Mouse (Mus musculus) erythroid progenitor cell, adult 5-6 weeks (primary cell): ENCODE results near the gene Lhcgr. TPM values are rescaled to one million over a fixed set of nuclear protein-coding genes. Genes with fewer than 3 reads are reported as not detected.
"Not testable (repeated sequence)": the region's sequence is repeated elsewhere in the genome, so short reads cannot be mapped to it uniquely, and the experiment has no call there.

Experiments
- ATAC-seq: replicated peaks from 2 replicates; pipeline ENCODE4 v1.8.0; 2016; ENCODE audit warnings: moderate number of reproducible peaks, mild to moderate bottlenecking, moderate TSS enrichment, inconsistent platforms; ENCODE audit not compliant: poor library complexity, low FRiP score, severe bottlenecking
- total RNA-seq, 2 experiments: library from RNA; stranded (forward) in 1 of 2; stranded (reverse) in 1 of 2; fragments of 150-400 nt in 1 of 2; fragments of 186-747, 209-891 nt in 1 of 2; gene quantifications; 2 replicates each; pipeline versions ENCODE4 v1.2.3 to v1.2.4; 2015 to 2017; ENCODE audit warnings: low replicate concordance in 2 of 2

The Lhcgr gene
- total RNA-seq (2015; ENCODE audit: low replicate concordance) (not detected in 2 replicates), total RNA-seq (2017; ENCODE audit: low replicate concordance) (not detected in 2 replicates)

DNA sequence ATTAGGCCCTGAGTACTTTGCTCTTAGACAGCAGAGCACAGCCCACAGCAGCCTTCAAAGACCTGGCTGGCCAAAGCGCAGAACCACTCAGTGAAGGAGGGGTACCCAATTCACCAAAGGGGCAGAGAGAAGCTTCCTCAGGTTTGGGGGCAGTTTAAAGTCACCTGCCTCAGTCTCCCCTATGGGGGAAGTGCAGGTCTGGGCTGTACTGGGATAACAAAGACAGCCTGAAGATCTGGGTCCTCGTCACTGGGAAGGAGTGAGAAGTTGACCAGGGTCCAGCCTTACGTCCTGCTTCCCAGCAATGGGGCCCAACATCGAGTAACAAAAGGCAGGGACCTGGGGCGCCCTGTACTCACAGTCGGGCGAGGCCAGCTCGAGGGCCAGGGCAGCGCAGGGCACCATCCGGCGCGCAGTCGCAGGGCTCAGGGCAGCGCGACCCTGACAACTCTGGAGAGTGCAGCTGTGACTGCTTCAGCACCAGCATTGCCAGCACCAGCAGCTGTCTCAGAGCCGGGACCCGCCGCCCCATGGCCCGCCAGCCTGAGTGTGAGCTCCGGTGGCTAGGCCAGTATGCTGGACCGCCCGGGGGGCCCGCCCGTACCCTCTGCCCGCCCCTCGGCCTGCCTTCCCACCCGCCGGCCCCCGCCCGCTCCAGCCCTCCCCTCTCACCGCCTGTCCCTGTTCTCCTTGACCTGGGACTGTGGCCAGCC, at the start of gene Lhcgr:
Gene Lhcgr, minus strand, starts transcription at position 551 of the 713 bp plus-strand sequence.
- ATAC-seq: no peak

DNA sequence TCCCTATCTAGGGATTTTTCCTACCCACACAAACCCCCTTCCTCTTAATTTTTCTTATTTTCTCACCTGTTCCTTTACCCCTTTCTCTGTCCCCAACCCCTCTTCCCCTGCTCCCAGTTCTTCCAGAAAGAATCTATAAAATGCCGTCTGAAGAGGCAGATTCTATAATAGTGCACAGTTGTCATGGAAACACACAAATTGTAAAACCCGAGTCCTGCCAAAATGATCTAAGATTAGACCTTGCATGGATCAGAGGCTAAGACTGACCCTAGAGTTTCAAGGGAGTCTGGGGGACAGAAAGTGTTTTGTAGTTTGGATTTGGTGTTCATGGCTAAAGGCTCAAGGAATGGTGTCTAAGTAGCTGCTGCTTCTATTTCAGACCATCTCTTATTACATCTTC, 25.8 kb upstream of the Lhcgr start:
- no peak for ATAC-seq

DNA sequence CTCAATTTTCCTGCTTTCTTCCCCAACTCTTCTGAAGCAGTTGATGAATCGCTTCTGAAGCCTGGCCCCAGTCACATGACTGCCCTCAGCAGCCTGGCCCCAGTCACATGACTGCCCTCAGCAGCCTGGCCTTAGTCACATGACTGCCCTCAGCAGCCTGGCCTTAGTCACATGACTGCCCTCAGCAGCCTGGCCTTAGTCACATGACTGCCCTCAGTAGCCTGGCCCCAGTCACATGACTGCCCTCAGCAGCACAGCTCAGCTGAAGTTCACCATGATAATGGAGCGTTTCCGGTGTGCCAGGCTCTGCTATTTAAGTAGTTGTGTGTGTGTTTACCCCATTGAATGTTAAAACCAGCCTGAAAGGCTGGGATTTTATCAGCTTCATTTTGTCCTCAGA, 21.2 kb upstream of the Lhcgr start:
- not testable (repeated sequence) for ATAC-seq

DNA sequence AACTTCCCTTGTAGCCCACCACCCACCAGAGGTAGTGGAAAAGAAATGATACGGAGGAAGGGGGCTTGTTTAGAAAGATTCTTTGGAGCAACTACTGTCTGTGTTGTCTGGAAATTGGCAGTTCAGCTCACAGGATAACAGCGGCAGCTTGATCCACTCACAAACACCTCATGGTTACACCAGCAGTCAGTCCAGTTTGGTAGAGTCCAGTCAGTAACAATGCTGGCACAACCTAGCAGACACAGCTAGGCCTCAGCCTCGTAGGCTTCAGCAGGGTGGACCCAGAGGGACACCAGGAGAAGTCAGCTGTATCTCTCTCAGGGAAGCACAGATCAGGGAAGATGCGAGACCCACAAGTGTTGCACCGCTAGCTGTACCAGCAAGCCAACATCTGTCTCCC, 19.0 kb upstream of the Lhcgr start:
- ATAC-seq: no peak

DNA sequence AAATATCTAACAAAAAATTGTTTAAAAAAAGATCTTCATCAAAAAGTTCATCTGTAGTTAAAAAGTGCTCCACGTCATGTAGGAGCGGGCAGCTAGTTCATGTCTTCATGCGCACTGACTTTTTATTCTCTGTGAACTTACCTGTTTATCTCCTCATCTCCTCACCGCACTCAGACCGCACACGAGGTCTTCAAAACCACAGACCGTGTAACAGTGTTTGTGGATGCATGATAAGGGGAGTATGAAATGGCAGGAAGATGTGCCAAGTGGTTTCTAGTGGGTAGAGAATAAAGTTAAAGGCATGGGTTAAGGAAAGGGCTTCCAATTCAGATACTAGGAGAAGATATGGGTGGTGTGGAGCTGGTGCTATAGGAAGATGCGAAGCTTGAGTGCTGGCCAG, 14.6 kb upstream of the Lhcgr start:
- ATAC-seq: no peak

DNA sequence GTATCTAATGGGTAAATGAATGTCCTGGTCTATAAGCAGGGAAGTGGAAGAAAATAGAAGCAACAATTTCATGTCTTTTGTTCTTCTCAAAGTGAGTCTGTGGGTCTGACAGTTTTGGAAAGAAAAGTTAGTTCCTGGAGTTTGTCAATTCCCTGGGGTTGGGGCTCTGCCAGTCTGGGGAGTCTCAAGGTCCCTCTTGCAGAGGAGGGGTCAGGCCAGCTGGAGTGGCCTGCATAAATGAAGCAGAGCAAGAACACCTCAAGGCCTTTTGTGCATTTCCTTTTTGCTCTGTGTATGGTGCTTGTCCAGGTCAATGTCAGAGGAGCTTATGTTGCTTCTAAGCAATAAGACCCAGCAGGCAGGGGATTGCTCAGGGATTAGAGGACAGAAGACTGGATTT, 11.7 kb upstream of the Lhcgr start:
- no peak for ATAC-seq

DNA sequence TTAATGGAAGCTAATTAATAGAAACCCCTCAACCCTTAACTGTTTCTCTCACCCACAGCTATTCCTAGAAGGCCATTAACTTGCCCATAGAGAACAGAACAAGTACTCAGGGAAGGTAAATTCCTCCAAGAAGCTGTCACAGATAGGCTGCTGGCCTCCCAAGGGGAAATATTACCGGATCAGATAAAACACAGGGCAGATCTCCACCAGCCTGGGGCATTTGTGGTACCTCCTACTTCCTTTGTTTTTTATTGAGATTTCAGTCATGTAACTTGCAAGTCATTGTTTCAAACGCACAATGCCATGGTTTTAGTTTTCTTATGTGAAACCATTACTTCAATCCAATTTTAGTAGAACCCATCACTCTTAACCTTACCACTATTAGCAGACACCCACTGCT, 1.1 kb downstream of the Lhcgr start:
- no peak for ATAC-seq

DNA sequence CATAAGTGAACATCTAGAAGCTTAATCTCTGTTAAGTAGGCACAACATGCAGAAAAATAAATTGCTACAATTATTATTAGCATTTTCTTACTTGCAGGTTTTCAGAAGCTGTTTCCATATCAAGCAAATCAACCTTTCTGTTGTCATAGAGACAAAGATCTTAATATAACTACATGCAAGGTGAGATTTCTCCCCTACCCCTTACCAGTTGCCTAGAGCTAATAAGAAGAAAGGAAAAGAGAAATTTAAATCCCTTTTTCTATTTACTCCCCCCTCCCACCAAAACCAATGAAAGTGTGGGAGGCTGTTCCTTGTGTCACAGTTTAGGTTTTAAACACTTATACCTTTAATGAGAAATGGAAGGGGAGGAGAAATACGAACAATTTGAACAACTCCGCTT, 3.4 kb downstream of the Lhcgr start:
- no peak for ATAC-seq

DNA sequence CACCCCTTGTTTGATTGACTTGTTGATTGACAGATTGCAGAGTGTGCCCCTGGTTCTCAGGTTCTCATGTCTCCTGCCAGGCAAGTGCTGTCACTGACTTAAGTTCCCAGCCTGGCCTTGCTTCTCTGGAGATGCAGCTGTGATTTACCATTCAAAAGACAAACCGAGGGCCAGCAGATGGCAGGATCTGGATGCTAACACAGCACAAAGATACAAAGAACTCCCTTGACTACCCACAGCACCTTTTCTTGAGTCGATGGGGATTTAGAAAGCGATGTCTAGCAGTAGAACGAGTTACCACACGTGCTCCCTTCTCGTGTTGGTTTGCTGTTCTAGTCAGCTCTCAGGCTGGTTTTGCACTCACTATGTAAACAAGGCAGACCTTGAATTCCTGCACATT, 4.9 kb downstream of the Lhcgr start:
- no peak for ATAC-seq

DNA sequence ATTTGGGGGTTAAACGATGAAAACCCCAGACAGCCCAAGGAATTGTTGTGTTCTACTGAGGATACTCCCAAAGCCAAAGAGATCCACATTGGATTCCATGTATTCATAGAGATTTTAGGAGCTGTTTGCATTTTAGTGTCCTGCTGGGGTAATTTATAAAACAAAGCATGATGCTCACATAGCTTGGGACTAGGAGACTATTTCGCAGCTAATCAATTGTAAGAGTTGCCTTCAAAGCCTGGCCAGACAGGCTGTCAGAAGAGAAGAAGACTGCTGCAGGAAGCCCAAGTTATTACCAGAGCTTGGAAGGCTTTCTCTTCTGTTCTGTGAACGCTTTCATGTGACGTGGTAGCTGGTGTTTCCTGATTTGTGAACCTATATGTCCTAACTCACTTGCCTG, 5.4 kb downstream of the Lhcgr start:
- ATAC-seq: no peak

DNA sequence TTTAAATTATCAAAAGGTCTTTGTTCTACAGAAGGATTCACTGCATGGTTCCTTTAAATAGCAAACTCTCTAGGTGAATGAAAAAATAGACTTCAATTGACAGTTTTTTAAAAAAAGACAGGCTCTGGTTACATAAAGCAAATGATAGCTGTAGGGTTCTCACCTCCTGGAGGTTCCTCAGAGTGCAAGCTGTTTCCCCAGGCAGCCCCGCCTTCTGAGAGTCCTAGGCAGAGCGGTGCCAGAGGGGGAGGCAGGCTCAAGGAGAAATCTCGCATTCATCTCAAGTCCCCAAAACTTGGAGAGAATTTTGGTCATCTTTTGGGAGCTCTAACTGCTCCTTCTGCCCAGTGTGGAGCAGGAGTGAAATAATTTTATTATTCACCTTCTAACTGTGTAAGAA, 12.6 kb downstream of the Lhcgr start:
- no peak for ATAC-seq

DNA sequence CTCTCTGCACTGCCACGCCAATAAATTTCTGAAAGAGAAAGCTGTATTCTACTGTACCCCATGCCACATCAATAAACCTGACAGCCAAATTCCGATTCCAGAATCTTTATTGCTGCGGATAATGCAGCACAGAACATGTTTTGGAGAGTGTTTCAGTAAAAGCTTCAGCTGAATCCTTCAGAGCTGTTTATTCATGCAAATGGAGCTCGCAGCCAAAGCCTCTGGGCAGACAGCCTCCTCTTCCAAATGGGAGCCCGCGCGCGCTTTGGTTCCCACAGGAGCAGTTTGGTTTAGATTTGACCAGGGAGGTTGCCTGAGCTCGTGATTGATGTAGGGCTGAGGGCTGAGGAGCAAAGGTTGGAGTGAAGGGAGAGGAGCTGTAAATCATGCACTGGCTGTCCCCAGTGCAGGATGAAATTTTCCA, 17.7 kb downstream of the Lhcgr start:
- ATAC-seq: no peak

DNA sequence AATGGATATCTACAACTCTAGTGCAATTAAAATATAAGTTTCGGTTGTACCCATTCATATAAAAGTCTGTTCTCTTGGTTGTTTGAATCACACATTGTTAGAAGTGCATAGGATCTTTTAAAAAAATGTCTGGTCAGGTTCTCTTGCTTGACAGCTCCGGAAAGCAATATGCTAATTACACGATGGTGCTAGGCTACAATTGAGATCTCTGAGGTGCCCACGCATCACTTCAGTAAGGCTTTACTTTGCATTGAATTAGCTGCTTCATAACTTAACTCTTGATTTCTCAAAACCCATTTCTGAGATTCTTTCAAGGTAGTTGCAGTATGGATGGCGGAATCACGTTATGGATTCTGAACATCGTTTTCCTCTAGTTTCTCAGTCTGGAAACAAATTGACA, 21.7 kb downstream of the Lhcgr start:
- ATAC-seq: no peak

DNA sequence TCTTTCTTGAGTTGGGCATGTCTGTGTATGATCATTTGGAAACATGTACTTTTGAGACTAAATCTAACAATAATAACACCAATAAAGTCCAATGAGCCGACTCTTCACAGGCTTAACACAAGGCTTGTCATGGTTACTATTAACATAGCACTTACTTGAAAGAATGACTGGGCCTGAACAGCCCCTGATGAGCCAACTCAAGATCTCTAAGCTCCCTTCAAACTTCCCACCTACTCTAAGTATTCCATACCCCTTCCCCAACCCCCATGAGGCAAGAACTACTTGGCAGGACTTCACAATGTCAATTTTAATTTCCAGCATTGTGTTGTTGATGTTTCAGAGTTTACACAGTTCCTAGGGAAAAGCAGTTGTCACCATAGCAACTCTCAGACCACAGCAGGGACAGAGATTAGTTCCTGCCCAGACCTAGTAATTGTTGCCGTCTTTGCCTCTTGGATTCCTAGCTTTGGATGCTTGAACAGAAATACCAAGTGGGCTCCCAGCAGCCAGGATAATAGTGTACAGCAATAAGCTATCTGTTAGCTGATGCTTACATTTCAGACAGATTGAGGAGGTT, 22.4 kb downstream of the Lhcgr start:
- no peak for ATAC-seq

DNA sequence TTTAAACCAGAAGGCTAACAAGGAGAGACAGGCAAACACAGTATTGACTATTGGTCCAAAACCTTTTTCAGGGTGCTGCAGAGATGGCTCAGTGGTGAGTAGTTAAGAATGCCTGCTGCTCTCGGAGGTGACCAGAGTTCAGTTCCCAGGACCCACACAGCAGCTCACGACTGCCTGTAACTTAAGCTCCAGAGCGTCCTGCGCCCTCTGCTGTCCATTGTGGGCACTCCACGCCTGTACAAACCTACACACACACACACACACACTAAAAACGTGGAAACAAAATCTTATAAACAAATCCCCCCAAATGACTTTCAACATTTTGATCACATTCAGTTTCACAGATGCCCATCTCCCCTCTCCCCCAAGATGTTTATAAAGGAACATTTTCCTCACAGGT, 24.9 kb downstream of the Lhcgr start:
- no peak for ATAC-seq

DNA sequence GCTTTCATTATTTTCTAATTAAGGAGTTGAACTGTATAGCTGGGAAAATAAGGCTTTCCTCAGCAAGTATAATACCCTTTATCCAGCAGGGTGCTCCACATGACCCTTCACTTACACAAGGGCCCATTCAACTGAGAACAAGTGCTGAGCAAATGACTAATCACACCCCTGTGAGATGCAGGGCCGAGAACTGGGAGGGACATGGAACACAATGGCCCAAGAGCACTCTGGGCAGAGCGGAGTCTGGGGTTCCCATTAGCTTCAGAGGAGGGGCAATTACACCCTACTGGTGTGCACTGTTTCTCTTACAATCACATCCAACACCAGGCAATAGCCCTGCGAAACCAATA, 27.7 kb downstream of the Lhcgr start:
- ATAC-seq: no peak

DNA sequence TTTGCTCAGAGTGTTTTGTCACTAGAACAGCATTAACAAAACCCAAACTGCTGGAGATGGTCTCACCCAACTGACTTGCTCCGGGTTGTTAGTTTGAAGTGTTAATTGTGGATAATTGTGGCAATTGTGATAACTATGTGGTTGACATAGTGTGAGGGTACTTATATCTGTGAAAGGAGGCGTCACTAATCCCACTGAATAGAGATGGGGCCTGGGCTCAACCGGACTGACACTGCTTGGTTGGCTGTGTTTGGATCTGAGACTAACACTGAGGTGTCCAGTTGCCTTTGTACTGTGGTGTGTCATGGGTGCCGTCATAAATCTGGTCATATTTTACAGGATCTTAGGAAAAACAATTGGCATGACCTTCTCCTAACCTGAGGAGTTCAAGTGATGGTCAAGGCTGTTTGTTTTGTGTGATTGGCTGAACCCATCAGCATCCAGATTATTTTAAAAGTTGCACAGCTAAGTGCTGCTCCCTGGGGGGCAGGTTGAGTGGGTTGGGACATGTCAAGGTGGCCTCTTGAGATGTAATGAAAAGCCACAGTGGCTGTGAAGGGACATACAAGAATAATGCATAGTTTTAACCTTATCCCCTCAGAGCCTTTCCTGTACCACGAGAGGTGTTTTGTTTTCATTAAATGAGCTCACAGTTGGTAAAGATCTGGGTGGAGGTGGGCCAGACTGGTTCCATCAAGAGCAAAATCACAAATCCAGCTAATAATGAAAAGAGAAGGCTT, 28.2 kb downstream of the Lhcgr start:
- no peak for ATAC-seq

DNA sequence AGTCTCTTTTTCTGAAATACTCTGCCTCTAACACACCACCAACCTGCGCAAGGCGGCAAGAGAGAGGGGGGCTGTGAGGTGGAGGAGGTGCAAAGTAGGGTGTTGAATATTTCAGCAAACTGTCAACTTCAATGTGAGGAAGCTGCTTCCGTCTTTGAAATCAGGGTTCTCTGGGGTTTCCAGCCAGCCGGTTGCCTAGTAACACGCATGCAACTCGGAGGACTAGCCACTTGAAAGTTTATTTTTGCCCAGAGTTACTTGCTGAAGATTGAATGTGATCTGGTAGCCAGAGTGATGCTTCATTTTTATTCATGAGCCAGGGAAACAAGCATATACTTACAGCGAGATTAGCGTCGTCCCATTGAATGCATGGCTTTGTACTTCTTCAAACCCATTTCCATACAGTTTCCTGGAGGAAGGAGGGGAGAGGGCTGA, 33.8 kb downstream of the Lhcgr start:
- no peak for ATAC-seq

DNA sequence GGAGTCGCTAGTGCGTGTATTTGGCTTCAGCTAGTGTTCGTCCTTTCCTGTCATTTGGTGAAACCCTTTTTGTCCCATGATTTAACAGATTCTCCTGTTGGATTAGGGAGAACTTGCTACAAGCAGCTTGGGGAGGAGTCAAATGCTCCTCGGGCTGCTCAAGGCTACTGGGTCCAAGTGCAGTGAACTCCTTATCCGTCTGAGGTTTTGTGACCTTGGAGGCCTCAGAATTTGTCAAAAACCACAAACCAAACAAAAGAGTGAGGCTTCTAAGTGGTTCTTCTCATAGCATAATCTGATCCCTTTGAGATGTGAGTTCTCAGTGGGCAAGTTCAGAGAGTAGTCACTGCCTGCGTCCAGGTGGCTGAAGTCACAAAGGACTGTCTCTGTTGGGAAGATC, 36.0 kb downstream of the Lhcgr start:
- no peak for ATAC-seq

DNA sequence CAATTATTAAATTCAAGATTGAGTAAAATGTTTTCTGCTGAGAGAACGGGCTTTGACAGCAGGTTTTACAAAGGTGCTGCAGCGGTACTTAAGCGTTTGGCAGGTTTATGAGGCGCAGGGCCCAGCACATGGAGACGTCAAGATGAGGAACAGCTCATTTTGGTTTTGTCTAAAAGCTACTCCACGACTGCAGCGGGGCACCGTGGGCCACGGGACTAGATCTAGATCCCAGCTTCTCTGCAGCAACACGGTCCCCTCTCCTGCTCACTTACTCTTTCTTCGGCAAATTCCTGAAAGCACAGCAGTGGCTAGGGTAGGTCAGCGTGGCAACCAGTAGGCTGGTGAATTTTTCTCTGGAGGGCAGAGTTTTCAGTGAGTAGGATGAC, 38.3 kb downstream of the Lhcgr start:
- ATAC-seq: no peak

DNA sequence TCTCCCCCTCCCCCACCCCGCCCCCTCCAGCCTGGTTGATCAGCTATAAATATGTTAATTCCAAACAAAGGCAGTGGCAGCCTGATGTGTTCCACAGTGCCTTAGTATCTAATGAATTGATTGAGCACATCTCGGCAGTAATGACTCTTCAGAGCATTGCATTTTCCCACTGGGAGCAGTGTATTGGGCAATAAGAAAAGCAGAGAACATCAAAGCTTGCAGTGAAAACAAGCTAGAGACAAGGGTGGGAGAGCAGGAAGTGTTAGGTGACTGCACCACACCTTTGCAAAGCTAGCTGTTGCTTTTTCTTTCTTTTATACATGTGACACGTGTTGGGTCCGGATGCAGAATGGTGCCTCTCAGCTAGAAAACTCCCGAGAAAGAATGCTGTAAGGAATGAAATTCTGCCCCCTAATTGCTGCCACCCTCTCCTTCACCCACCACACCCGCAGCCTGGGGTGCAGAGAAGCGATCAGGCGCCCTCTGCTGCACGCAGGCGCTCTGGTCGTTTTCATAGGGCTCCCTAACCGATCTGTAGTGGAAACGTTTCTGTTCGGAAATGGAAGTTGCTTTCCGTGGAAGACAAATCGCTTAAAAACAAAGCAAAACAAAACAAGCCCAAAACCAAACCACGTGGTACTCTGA, 38.8 kb downstream of the Lhcgr start:
- no peak for ATAC-seq
